Mouse (Mus musculus): ENCODE measurements around the gene Ros1. TPM values are rescaled to one million over a fixed set of nuclear protein-coding genes. Genes with fewer than 3 reads are reported as not detected.

Gene Ros1
- total and polyA plus RNA-seq, 3 experiments: under 0.01 TPM; not detected in 2

DNA sequence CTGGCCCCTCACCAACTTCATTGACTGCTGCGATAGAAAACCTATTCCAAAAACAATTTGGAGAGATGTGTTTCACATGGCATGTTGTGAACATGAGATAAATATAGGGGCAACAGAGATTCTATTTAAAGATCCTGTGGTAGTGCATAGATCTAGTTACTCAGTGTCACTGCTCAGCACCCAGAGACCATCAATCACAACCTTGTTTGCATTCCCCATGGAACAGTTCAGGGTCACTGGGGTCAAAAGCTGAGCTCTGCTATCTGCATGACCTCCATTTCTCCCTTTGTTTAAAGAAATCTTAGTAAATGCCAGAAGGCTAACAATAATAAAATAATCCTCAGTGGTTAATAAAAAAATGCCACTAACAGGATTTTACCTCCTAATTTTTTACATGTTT, 29.7 kb downstream of the Ros1 start:
- Histone ChIP-seq H3K9me3 (replicated peaks) (no peaks in the 10 kb centered on the region), H3K27me3 (ENCODE audit: insufficient read depth, low read length) (no peaks in the 10 kb centered on the region), H3K4me3 (ENCODE audit: low read depth, low read length) (no peak overlapping the region), H3K36me3 (replicated peaks) (no peaks in the 10 kb centered on the region), H3K4me1 (ENCODE audit: insufficient read depth, low read depth, low read length) (no peaks in the 10 kb centered on the region)
- DNase-seq (ENCODE audit: low spot score) (no peak), ATAC-seq (ENCODE audit: extremely low read depth, insufficient number of reproducible peaks, low FRiP score, poor library complexity, severe bottlenecking) (no peak)
- TF ChIP-seq CTCF (IDR thresholded peaks at IDR 0.05; ENCODE audit: low read depth, low read length) (no peak), GATA1 (IDR thresholded peaks at IDR 0.05; ENCODE audit: borderline replicate concordance, low read length) (no peak), GATA2 (IDR thresholded peaks at IDR 0.05; ENCODE audit: borderline replicate concordance, low read depth, low read length) (no peak), POLR2AphosphoS5 (IDR thresholded peaks at IDR 0.05; ENCODE audit: insufficient replicate concordance, low read depth, low read length) (no peak), TAL1 (conservative IDR thresholded peaks at IDR 0.05; ENCODE audit: low read depth, low read length) (no peak)

DNA sequence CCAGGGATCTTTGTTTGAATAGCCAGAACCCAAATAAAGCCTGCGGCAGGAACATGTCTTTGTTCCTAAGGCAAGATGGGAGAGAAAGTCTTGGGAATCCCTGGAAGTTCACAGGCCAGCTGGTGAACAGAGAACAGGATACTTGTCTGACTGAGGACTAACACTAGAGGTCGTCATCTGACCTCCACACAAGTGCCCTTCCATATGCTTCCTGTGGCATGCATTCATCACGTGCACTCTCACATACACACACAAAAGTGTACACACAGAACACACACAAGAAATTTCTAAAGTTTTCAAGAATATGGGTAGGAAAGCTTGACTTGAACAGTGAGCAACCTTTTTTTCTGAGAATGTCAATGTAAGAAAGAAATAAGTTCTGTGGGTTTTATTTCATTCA, 34.4 kb downstream of the Ros1 start:
- no peak for TF ChIP-seq TAL1 (conservative IDR thresholded peaks at IDR 0.05; ENCODE audit: low read depth, low read length)
- no peak for TF ChIP-seq GATA2 (IDR thresholded peaks at IDR 0.05; ENCODE audit: borderline replicate concordance, low read depth, low read length)
- TF ChIP-seq POLR2AphosphoS5 (IDR thresholded peaks at IDR 0.05; ENCODE audit: insufficient replicate concordance, low read depth, low read length): no peak
- TF ChIP-seq CTCF (IDR thresholded peaks at IDR 0.05; ENCODE audit: low read depth, low read length): no peak
- TF ChIP-seq GATA1 (IDR thresholded peaks at IDR 0.05; ENCODE audit: borderline replicate concordance, low read length): no peak
- H3K9me3 ChIP-seq (replicated peaks): no peaks in the 10 kb centered on the region
- H3K27me3 ChIP-seq (ENCODE audit: insufficient read depth, low read length): no peaks in the 10 kb centered on the region
- H3K4me1 ChIP-seq (ENCODE audit: insufficient read depth, low read depth, low read length): no peaks in the 10 kb centered on the region
- no peak for ATAC-seq (ENCODE audit: extremely low read depth, insufficient number of reproducible peaks, low FRiP score, poor library complexity, severe bottlenecking)
- no peak for DNase-seq (ENCODE audit: low spot score)
- no peak overlapping the region for H3K4me3 ChIP-seq (ENCODE audit: low read depth, low read length)
- no peaks in the 10 kb centered on the region for H3K36me3 ChIP-seq (replicated peaks)

DNA sequence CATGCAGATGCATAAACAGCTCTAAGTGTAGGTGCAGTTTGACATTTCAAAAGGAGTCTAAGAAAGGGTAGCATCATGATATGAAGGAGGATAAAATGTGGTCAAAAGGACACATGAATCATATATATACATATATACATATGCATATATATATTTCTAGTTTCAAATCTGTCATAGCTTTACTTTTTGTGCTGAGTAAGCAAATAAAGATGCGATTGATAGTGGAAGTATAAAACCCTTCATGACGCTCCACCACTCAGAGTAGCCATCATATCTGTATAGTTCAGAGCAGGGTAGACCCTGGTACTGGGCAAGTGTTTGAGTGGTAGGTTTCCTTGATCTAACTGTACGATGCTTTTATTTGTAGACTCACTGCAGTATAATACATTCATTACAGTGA, 35.3 kb downstream of the Ros1 start:
- DNase-seq (ENCODE audit: low spot score) (no peak), ATAC-seq (ENCODE audit: extremely low read depth, insufficient number of reproducible peaks, low FRiP score, poor library complexity, severe bottlenecking) (no peak)
- H3K27me3 ChIP-seq (ENCODE audit: insufficient read depth, low read length): no peaks in the 10 kb centered on the region
- no peaks in the 10 kb centered on the region for H3K4me1 ChIP-seq (ENCODE audit: insufficient read depth, low read depth, low read length)
- H3K9me3 ChIP-seq (replicated peaks): no peaks in the 10 kb centered on the region
- TF ChIP-seq TAL1 (conservative IDR thresholded peaks at IDR 0.05; ENCODE audit: low read depth, low read length) (no peak), CTCF (IDR thresholded peaks at IDR 0.05; ENCODE audit: low read depth, low read length) (no peak), GATA2 (IDR thresholded peaks at IDR 0.05; ENCODE audit: borderline replicate concordance, low read depth, low read length) (no peak), GATA1 (IDR thresholded peaks at IDR 0.05; ENCODE audit: borderline replicate concordance, low read length) (no peak), POLR2AphosphoS5 (IDR thresholded peaks at IDR 0.05; ENCODE audit: insufficient replicate concordance, low read depth, low read length) (no peak)
- no peak overlapping the region for H3K4me3 ChIP-seq (ENCODE audit: low read depth, low read length)
- H3K36me3 ChIP-seq (replicated peaks): no peaks in the 10 kb centered on the region

DNA sequence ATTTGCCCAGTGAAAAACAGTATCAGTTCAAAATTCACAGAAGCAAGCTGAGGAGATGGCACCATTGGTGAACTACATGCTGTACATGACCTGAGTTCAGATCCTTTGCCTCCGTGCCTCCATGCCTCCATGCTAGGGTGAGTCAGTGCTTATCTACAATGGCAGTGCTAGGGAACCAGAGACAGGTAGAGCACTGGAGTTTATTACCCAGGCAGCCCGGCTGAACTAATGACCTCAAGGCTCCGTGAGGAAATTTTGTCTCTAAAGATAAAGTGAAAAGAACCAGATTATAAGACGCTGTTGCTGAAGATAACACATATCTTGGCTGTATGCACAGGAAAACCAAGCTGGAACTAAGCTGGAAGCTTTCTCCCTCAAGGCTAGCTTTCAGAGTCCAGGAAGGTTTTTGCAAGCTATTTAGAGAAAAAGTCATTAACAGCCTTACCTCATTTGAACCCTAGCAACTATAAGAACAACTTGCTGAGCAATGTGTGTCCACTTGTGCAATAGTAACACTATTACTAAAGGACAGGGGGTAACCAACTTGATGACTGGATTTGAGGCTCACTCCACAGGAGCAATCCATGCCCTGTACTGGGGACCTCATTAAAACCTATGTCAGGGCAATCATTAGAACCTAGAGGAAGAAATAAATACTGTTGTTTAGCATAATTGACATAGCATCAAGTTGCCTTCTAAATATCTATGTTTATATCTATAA, 61.5 kb downstream of the Ros1 start:
- DNase-seq (ENCODE audit: low spot score): no peak
- H3K4me3 ChIP-seq (ENCODE audit: low read depth, low read length): no peak overlapping the region
- no peak for TF ChIP-seq CTCF (IDR thresholded peaks at IDR 0.05; ENCODE audit: low read depth, low read length)
- TF ChIP-seq TAL1 (conservative IDR thresholded peaks at IDR 0.05; ENCODE audit: low read depth, low read length): no peak
- no peak for TF ChIP-seq GATA2 (IDR thresholded peaks at IDR 0.05; ENCODE audit: borderline replicate concordance, low read depth, low read length)
- TF ChIP-seq GATA1 (IDR thresholded peaks at IDR 0.05; ENCODE audit: borderline replicate concordance, low read length): no peak
- TF ChIP-seq POLR2AphosphoS5 (IDR thresholded peaks at IDR 0.05; ENCODE audit: insufficient replicate concordance, low read depth, low read length): no peak

DNA sequence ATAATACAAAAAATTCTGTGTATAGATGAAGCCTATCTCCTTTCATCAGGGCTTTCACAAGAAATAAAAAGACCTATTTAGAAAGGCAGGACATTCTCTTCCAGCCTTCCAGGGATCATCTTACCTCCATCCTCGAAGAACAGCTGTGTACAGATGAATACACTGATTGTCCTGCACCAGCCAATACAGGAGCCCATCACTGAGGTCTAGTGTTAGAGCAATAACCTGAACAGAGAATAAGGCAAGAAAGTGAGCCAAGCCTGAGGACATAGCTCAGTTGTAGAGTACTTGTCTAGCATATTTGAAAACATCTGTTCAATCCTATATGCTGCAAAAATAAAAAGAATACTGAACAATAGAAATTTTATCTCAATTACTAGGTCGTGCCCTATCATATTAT, 64.3 kb downstream of the Ros1 start:
- H3K27me3 ChIP-seq (ENCODE audit: insufficient read depth, low read length): no peaks in the 10 kb centered on the region
- H3K4me1 ChIP-seq (ENCODE audit: insufficient read depth, low read depth, low read length): peaks cover 3% of the 10 kb centered on the region; the same call in 1 of the 2 replicates
- no peak for DNase-seq (ENCODE audit: low spot score)
- TF ChIP-seq POLR2AphosphoS5 (IDR thresholded peaks at IDR 0.05; ENCODE audit: insufficient replicate concordance, low read depth, low read length): no peak
- no peaks in the 10 kb centered on the region for H3K36me3 ChIP-seq (replicated peaks)
- no peak for ATAC-seq (ENCODE audit: extremely low read depth, insufficient number of reproducible peaks, low FRiP score, poor library complexity, severe bottlenecking)
- no peaks in the 10 kb centered on the region for H3K9me3 ChIP-seq (replicated peaks)
- H3K4me3 ChIP-seq (ENCODE audit: low read depth, low read length): no peak overlapping the region

More for the DNA sequence above, 61.5 kb downstream of the Ros1 start:
- no peaks in the 10 kb centered on the region for H3K9me3 ChIP-seq (replicated peaks)
- peaks cover 3% of the 10 kb centered on the region; the same call in 1 of the 2 replicates for H3K4me1 ChIP-seq (ENCODE audit: insufficient read depth, low read depth, low read length)
- H3K36me3 ChIP-seq (replicated peaks): no peaks in the 10 kb centered on the region
- peak; percentile 76 for ATAC-seq (ENCODE audit: extremely low read depth, insufficient number of reproducible peaks, low FRiP score, poor library complexity, severe bottlenecking)
- H3K27me3 ChIP-seq (ENCODE audit: insufficient read depth, low read length): no peaks in the 10 kb centered on the region

DNA sequence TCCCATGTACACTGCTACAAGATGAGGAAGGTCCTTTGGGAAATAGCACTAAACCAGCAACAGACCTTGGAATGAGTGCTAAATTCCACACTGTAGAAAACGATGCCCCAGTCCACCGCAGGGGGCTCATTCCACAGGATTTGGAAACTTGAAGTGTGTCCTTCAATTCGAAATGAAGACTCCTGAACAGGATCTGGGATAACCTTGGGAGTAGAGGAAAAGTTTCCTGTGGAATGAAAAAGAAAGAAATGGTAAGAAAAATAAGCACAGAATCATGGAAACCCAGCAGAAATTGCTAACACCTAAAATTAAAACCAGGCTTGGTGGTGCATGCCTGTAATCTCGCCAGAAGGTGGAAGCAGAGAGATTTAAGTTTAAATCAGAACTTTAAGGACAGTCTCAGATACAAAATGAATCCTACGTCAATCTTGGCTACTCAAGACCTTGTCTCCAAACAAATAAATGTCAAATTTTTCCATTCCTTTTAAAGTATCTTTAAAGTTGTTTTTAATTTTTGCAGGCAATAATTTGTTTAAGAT, 66.1 kb downstream of the Ros1 start:
- no peak for ATAC-seq (ENCODE audit: extremely low read depth, insufficient number of reproducible peaks, low FRiP score, poor library complexity, severe bottlenecking)
- Histone ChIP-seq H3K9me3 (replicated peaks) (no peaks in the 10 kb centered on the region), H3K36me3 (replicated peaks) (no peaks in the 10 kb centered on the region), H3K4me1 (ENCODE audit: insufficient read depth, low read depth, low read length) (peaks cover 3% of the 10 kb centered on the region; the same call in 1 of the 2 replicates), H3K4me3 (ENCODE audit: low read depth, low read length) (no peak overlapping the region), H3K27me3 (ENCODE audit: insufficient read depth, low read length) (no peaks in the 10 kb centered on the region)
- no peak for TF ChIP-seq POLR2AphosphoS5 (IDR thresholded peaks at IDR 0.05; ENCODE audit: insufficient replicate concordance, low read depth, low read length)
- TF ChIP-seq CTCF (IDR thresholded peaks at IDR 0.05; ENCODE audit: low read depth, low read length): no peak
- TF ChIP-seq TAL1 (conservative IDR thresholded peaks at IDR 0.05; ENCODE audit: low read depth, low read length): no peak
- no peak for TF ChIP-seq GATA1 (IDR thresholded peaks at IDR 0.05; ENCODE audit: borderline replicate concordance, low read length)
- no peak for TF ChIP-seq GATA2 (IDR thresholded peaks at IDR 0.05; ENCODE audit: borderline replicate concordance, low read depth, low read length)
- DNase-seq (ENCODE audit: low spot score): no peak
